Mouse (Mus musculus) adrenal gland, adult 10 weeks (tissue): ENCODE results near the gene Fancb. TPM values are rescaled to one million over a fixed set of nuclear protein-coding genes. Genes with fewer than 3 reads are reported as not detected.

Experiments used
- polyA plus RNA-seq: library from polyadenylated mRNA; stranded (reverse); fragments of 350-450 nt; fragmentation: Illumina TruSeq; extraction: RNeasy Lipid Tissue Mini Kit (QIAGEN cat#74804); gene quantifications from one replicate; pipeline ENCODE4 v1.2.3, GENCODE M21; 2014; ENCODE audit warnings: low read depth, low replicate concordance

Fancb gene
- 3.9 TPM for polyA plus RNA-seq

DNA sequence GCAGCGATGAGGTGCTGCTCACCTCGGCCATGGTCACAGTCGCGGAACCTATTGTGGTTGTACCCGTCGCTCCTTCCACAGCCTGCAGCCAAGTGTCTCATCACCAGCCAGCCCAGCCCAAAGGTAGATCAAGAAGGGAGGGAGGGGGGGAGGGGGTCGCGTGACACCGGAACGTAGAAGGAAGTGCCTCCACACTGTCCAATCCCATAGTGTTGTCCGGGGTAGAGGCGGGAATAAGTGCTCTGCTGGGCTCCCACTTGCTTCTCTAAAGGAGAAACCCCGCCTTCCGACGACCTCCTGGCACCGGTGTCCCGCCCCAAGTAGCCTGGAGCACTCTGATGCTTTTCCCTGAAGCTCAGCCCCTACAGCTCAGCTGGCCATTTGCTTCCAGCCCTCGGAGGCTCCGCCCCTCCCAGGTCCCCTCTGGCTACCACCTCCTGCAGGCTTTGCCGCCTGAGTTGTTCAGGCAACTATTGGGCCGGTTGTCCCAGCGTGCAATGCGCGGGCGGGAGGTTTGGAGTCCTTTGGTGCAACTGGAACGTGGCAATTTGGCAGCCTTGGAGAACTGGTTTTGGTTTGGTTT lies at the start of gene Fancb, which contains the start of gene Mospd2:
Fancb (plus strand) TSS at position 400 of the 583 bp plus-strand sequence.
Mospd2 (minus strand) TSS at position 183 of the 583 bp plus-strand sequence.

DNA sequence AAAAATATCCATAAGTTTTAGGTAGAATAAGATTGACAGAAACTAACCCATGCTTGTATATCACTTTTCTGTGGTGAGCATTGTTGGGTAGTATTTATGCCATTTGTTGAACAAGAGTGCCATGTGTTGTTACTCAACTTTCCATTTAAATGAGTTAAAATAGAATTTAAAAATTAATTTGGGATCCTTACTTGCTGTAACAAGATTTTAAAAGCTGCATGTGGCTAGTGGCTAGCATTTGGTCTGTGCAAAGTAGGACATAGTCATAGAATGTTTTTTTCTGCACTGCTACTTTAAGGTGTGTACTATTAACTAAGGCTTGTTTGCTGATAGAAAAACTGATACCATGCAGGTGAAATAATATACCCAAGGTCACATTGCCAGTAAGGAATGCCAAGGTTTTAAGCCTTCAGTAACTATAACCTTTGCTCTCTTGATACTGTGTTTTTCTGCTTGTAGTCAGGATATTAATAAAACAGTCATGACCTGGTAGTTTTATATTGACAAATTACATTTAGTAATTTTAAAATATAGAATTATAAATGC lies 24.5 kb downstream of the Fancb start, which contains the start of gene Gm17604:
Gm17604 (minus strand) TSS at position 51 of the 546 bp plus-strand sequence.

Other genes starting within 250 kb of the Fancb start
- gene Mospd2, start 217 bp upstream of the Fancb start, polyA plus RNA-seq, result 103 TPM
- gene Gm17604, start 24.2 kb downstream of the Fancb start, polyA plus RNA-seq, result not detected